Mouse (Mus musculus) gastrocnemius, postnatal 14 days (tissue): ENCODE measurements at regions not wholly inside any gene's neighbourhood (a gene's known extent, or its start where the extent isn't known, plus 50 kb on each side); places are given as distances from the start of the nearest gene placed in this dataset.

ENCODE experiments used
- DNase-seq: peaks from one replicate; pipeline ENCODE4 v3.0.0; 2021; ENCODE audit warnings: mixed read lengths
- intact Hi-C: fragments of 180-260 bp; cut with DNase I; formaldehyde crosslinking; loops from one replicate; pipeline ENCODE4 v1.15.1; 2025; ENCODE audit warnings: low total_unique reads

- intact Hi-C loops, result no loop called here
- DNase-seq, result no peak
These were observed 495.2 kb upstream of the Cypt12 start for GRCm38 (mm10) chr3:17452984-17453383.

GRCm38 (mm10) chr3:17460545-17460944 lies 487.7 kb upstream of the Cypt12 start:
- no peak for DNase-seq
- intact Hi-C loops, result no loop called here

GRCm38 (mm10) chr3:17461365-17461764 lies 486.8 kb upstream of the Cypt12 start:
- DNase-seq, result no peak
- intact Hi-C loops, result no loop called here

- intact Hi-C loops, result no loop called here
- DNase-seq, result no peak
These were observed 474.4 kb upstream of the Cypt12 start for GRCm38 (mm10) chr3:17473812-17474211.

- no peak for DNase-seq
- intact Hi-C loops, result no loop called here
These were observed 458.7 kb upstream of the Cypt12 start for GRCm38 (mm10) chr3:17489240-17490142.

GRCm38 (mm10) chr3:17490632-17491031 lies 457.6 kb upstream of the Cypt12 start:
- no peak for DNase-seq
- intact Hi-C loops, result no loop called here

- no peak for DNase-seq
- intact Hi-C loops, result no loop called here
These were observed 449.9 kb upstream of the Cypt12 start for GRCm38 (mm10) chr3:17498291-17498690.

GRCm38 (mm10) chr3:17501556-17501955 lies 446.7 kb upstream of the Cypt12 start:
- no peak for DNase-seq
- intact Hi-C loops, result no loop called here

- DNase-seq, result no peak
- intact Hi-C loops, result no loop called here
These were observed 406.9 kb upstream of the Cypt12 start for GRCm38 (mm10) chr3:17541346-17541745.

GRCm38 (mm10) chr3:17547559-17548059 lies 400.6 kb upstream of the Cypt12 start:
- no peak for DNase-seq
- intact Hi-C loops, result no loop called here

- intact Hi-C loops, result no loop called here
- no peak for DNase-seq
These were observed 365.7 kb upstream of the Cypt12 start for GRCm38 (mm10) chr3:17582487-17582886.

GRCm38 (mm10) chr3:17589956-17590546 lies 358.2 kb upstream of the Cypt12 start:
- intact Hi-C loops, result no loop called here
- no peak for DNase-seq

- intact Hi-C loops, result no loop called here
- DNase-seq, result no peak
These were observed 355.7 kb upstream of the Cypt12 start for GRCm38 (mm10) chr3:17592463-17592862.

- intact Hi-C loops, result no loop called here
- no peak for DNase-seq
These were observed 351.8 kb upstream of the Cypt12 start for GRCm38 (mm10) chr3:17596365-17596764.

- intact Hi-C loops, result no loop called here
- DNase-seq, result no peak
These were observed 334.7 kb upstream of the Cypt12 start for GRCm38 (mm10) chr3:17613486-17613885.

GRCm38 (mm10) chr3:17616439-17617070 lies 331.7 kb upstream of the Cypt12 start:
- intact Hi-C loops, result no loop called here
- DNase-seq, result peak; percentile 14

GRCm38 (mm10) chr3:17619489-17619888 lies 328.7 kb upstream of the Cypt12 start:
- no peak for DNase-seq
- intact Hi-C loops, result no loop called here

- intact Hi-C loops, result no loop called here
- no peak for DNase-seq
These were observed 328.3 kb upstream of the Cypt12 start for GRCm38 (mm10) chr3:17619890-17620289.

- DNase-seq, result no peak
- intact Hi-C loops, result no loop called here
These were observed 327.8 kb upstream of the Cypt12 start for GRCm38 (mm10) chr3:17620398-17620797.

GRCm38 (mm10) chr3:17632484-17632883 lies 315.7 kb upstream of the Cypt12 start:
- no peak for DNase-seq
- intact Hi-C loops, result no loop called here
